Mouse (Mus musculus) liver, postnatal 0 days (tissue): ENCODE measurements at regions not wholly inside any gene's neighbourhood (a gene's known extent, or its start where the extent isn't known, plus 50 kb on each side); places are given as distances from the start of the nearest gene placed in this dataset.
A peak's percentile ranks its signal among the peaks of the same experiment; 100 is the strongest.

Experiments
- ATAC-seq: fragments of 200-750 bp; cut with Nextera tagmentation; 2 replicates; pipeline ENCODE4 v1.8.0; 2017; ENCODE audit warnings: mild to moderate bottlenecking, moderate library complexity
- DNase-seq: peaks from one replicate; pipeline ENCODE4 v3.0.0-alpha.2; 2016
- H3K27ac ChIP-seq: fragments of 300-500 bp; sonication (generic); 2 replicates; pipeline ENCODE4 v1.5.1; 2014; ENCODE audit warnings: antibody characterized with exemption, moderate library complexity, mild to moderate bottlenecking, low read depth
- H3K27me3 ChIP-seq: fragments of 300-500 bp; sonication (generic); 2 replicates; pipeline ENCODE4 v1.6.1; 2014; ENCODE audit warnings: low read length, control low read depth, mixed read lengths; ENCODE audit not compliant: insufficient read depth
- H3K36me3 ChIP-seq: fragments of 300-500 bp; sonication (generic); replicated peaks from 2 replicates; pipeline ENCODE4 v1.6.1; 2014; ENCODE audit warnings: mild to moderate bottlenecking, control low read depth, low read length, moderate library complexity, mixed read lengths; ENCODE audit not compliant: insufficient read depth
- H3K4me1 ChIP-seq: fragments of 300-500 bp; sonication (generic); 2 replicates; pipeline ENCODE4 v1.6.1; 2014; ENCODE audit warnings: antibody characterized with exemption, mild to moderate bottlenecking, control low read depth; ENCODE audit not compliant: insufficient read depth
- H3K4me2 ChIP-seq: fragments of 300-500 bp; sonication (generic); 2 replicates; pipeline ENCODE4 v1.6.1; 2014; ENCODE audit warnings: low read depth, mild to moderate bottlenecking, low read length, moderate library complexity, mixed read lengths
- H3K4me3 ChIP-seq: fragments of 300-500 bp; sonication (generic); 2 replicates; pipeline ENCODE4 v1.5.1; 2014; ENCODE audit warnings: low read depth, low read length
- H3K9ac ChIP-seq: fragments of 300-500 bp; sonication (generic); replicated peaks from 2 replicates; pipeline ENCODE4 v1.6.1; 2014; ENCODE audit warnings: mild to moderate bottlenecking, moderate library complexity
- H3K9me3 ChIP-seq: fragments of 300-500 bp; sonication (generic); 2 replicates; pipeline ENCODE4 v1.6.1; 2016; ENCODE audit warnings: mild to moderate bottlenecking, control low read depth, low read length, mixed read lengths
- CTCF ChIP-seq: sonication (generic); IDR thresholded peaks from 2 replicates; pipeline ENCODE4 v1.5.1; 2016; ENCODE audit warnings: antibody characterized with exemption, low read depth
- EP300 ChIP-seq: IDR thresholded peaks from 2 replicates; pipeline ENCODE4 v1.6.1; 2016; ENCODE audit warnings: antibody characterized with exemption, low read depth, mild to moderate bottlenecking
- WGBS: fragments of 180-500 bp; shearing (Covaris S2); extraction: QIAGEN DNeasy Blood & Tissue Kit; methylation state at CpG from one replicate; pipeline ENCODE4 v1.1.7; 2014; ENCODE audit not compliant: insufficient replicate concordance; 5-methylcytosine and 5-hydroxymethylcytosine counted together

- Histone ChIP-seq H3K36me3 (no peaks in the 10 kb centered on the region), H3K4me1 (peaks cover 24% of the 10 kb centered on the region), H3K4me2 (peak overlapping the region; percentile 62), H3K9ac (no peak overlapping the region; the same call in 1 of the 2 replicates), H3K9me3 (no peaks in the 10 kb centered on the region), H3K27me3 (no peaks in the 10 kb centered on the region), H3K4me3 (no peak overlapping the region), H3K27ac (peak overlapping the region; percentile 90)
- 53% methylated on average over 4 of the region's 4 CpGs for WGBS
- TF ChIP-seq CTCF (no peak), EP300 (no peak)
- DNase-seq (no peak), ATAC-seq (no peak)
Observed at GRCm38 (mm10) chr3:51155621-51156020, 68.6 kb upstream of the Noct start.

GRCm38 (mm10) chr3:51156386-51157290, 67.6 kb upstream of the Noct start:
- peak overlapping the region; percentile 3 for H3K9ac ChIP-seq
- H3K36me3 ChIP-seq, result no peaks in the 10 kb centered on the region
- DNase-seq (peak; percentile 84), ATAC-seq (peak; percentile 92)
- no peaks in the 10 kb centered on the region for H3K27me3 ChIP-seq
- H3K9me3 ChIP-seq, result no peaks in the 10 kb centered on the region
- TF ChIP-seq CTCF (peak; percentile 86), EP300 (peak; percentile 92)
- 0 out of 2 replicates have a peak overlapping the region, but pooled peaks have one; percentile 1 for H3K4me3 ChIP-seq
- peak overlapping the region; percentile 90 for H3K27ac ChIP-seq
- WGBS, result 27% methylated on average over 20 of the region's 20 CpGs
- peak overlapping the region; percentile 62 for H3K4me2 ChIP-seq
- peaks cover 24% of the 10 kb centered on the region for H3K4me1 ChIP-seq

GRCm38 (mm10) chr3:51157291-51157650, 67.0 kb upstream of the Noct start:
- no peaks in the 10 kb centered on the region for H3K9me3 ChIP-seq
- H3K27ac ChIP-seq, result peak overlapping the region; percentile 90
- no peak overlapping the region for H3K9ac ChIP-seq
- ATAC-seq (no peak), DNase-seq (no peak)
- peak overlapping the region; percentile 62 for H3K4me2 ChIP-seq
- 0 out of 2 replicates have a peak overlapping the region, but pooled peaks have one; percentile 1 for H3K4me3 ChIP-seq
- no peaks in the 10 kb centered on the region for H3K36me3 ChIP-seq
- TF ChIP-seq CTCF (no peak), EP300 (no peak)
- H3K4me1 ChIP-seq, result peaks cover 24% of the 10 kb centered on the region
- no peaks in the 10 kb centered on the region for H3K27me3 ChIP-seq
- WGBS, result 25% methylated on average over 4 of the region's 4 CpGs

- H3K4me3 ChIP-seq, result no peak overlapping the region
- no peaks in the 10 kb centered on the region for H3K27me3 ChIP-seq
- H3K9ac ChIP-seq, result no peak overlapping the region
- TF ChIP-seq CTCF, result no peak
- TF ChIP-seq EP300, result peak; percentile 54; the same call in 1 of the 2 replicates
- no peaks in the 10 kb centered on the region for H3K36me3 ChIP-seq
- no peak overlapping the region for H3K4me2 ChIP-seq
- no peak for DNase-seq
- H3K9me3 ChIP-seq, result no peaks in the 10 kb centered on the region
- peaks cover 24% of the 10 kb centered on the region for H3K4me1 ChIP-seq
- no peak for ATAC-seq
- H3K27ac ChIP-seq, result no peak overlapping the region
- 52% methylated on average over 4 of the region's 4 CpGs for WGBS
Observed at GRCm38 (mm10) chr3:51158449-51158848, 65.8 kb upstream of the Noct start.

GRCm38 (mm10) chr3:51159322-51159721, 64.9 kb upstream of the Noct start:
- Histone ChIP-seq H3K4me1 (peaks cover 24% of the 10 kb centered on the region), H3K27ac (no peak overlapping the region), H3K36me3 (no peaks in the 10 kb centered on the region), H3K4me2 (no peak overlapping the region), H3K9ac (no peak overlapping the region), H3K27me3 (no peaks in the 10 kb centered on the region), H3K4me3 (no peak overlapping the region), H3K9me3 (no peaks in the 10 kb centered on the region)
- 59% methylated on average over 4 of the region's 4 CpGs for WGBS
- TF ChIP-seq CTCF, result no peak
- TF ChIP-seq EP300, result no peak
- ATAC-seq (no peak), DNase-seq (no peak)

- no peak for TF ChIP-seq CTCF
- no peak for TF ChIP-seq EP300
- Histone ChIP-seq H3K36me3 (no peaks in the 10 kb centered on the region), H3K9me3 (no peaks in the 10 kb centered on the region), H3K9ac (no peak overlapping the region), H3K4me3 (no peak overlapping the region), H3K4me2 (no peak overlapping the region), H3K27me3 (no peaks in the 10 kb centered on the region), H3K4me1 (peaks cover 24% of the 10 kb centered on the region), H3K27ac (no peak overlapping the region)
- DNase-seq (no peak), ATAC-seq (no peak)
- WGBS, result 74% methylated on average over 9 of the region's 9 CpGs
Observed at GRCm38 (mm10) chr3:51159881-51160280, 64.4 kb upstream of the Noct start.
